Mouse (Mus musculus) forebrain, embryonic 15.5 days (tissue): ENCODE data around the gene Dppa3. TPM values are rescaled to one million over a fixed set of nuclear protein-coding genes. Genes with fewer than 3 reads are reported as not detected.

ENCODE experiments used
- ATAC-seq: fragments of 200-750 bp; cut with Nextera tagmentation; replicated peaks from 2 replicates; pipeline ENCODE4 v1.8.0; 2017; ENCODE audit warnings: mild to moderate bottlenecking, moderate TSS enrichment, moderate library complexity
- H3K27ac ChIP-seq: fragments of 300-500 bp; sonication (generic); replicated peaks from 2 replicates; pipeline ENCODE4 v1.5.1; 2015; ENCODE audit warnings: mild to moderate bottlenecking, inconsistent platforms
- H3K27me3 ChIP-seq: fragments of 300-500 bp; sonication (generic); 2 replicates; pipeline ENCODE4 v1.6.1; 2015; ENCODE audit warnings: inconsistent platforms
- H3K36me3 ChIP-seq: fragments of 300-500 bp; sonication (generic); 2 replicates; pipeline ENCODE4 v1.6.1; 2015; ENCODE audit warnings: mild to moderate bottlenecking, inconsistent platforms
- H3K4me1 ChIP-seq: fragments of 300-500 bp; sonication (generic); 2 replicates; pipeline ENCODE4 v1.6.1; 2015; ENCODE audit warnings: inconsistent platforms
- H3K4me2 ChIP-seq: fragments of 300-500 bp; sonication (generic); replicated peaks from 2 replicates; pipeline ENCODE4 v1.6.1; 2015; ENCODE audit warnings: mild to moderate bottlenecking, inconsistent platforms
- H3K4me3 ChIP-seq: fragments of 300-500 bp; sonication (generic); 2 replicates; pipeline ENCODE4 v1.5.1; 2015; ENCODE audit warnings: mild to moderate bottlenecking, inconsistent platforms
- H3K9ac ChIP-seq: fragments of 300-500 bp; sonication (generic); replicated peaks from 2 replicates; pipeline ENCODE4 v1.6.1; 2015; ENCODE audit warnings: mild to moderate bottlenecking, inconsistent platforms
- H3K9me3 ChIP-seq: fragments of 300-500 bp; sonication (generic); 2 replicates; pipeline ENCODE4 v1.6.1; 2016; ENCODE audit warnings: inconsistent platforms
- WGBS: fragments of 180-500 bp; shearing (Covaris S2); methylation state at CpG from one replicate; pipeline ENCODE4 v1.1.7; 2015; ENCODE audit warnings: mixed read lengths; 5-methylcytosine and 5-hydroxymethylcytosine counted together
- polyA plus RNA-seq: library from polyadenylated mRNA; unstranded; fragments of >200 nt; fragmentation: Nextera tagmentation; extraction: Ambion mirVana; gene quantifications from 2 replicates; pipeline ENCODE4 v1.2.1, GENCODE M21; 2015

The Dppa3 gene
- polyA plus RNA-seq, result not detected in 2 replicates

DNA sequence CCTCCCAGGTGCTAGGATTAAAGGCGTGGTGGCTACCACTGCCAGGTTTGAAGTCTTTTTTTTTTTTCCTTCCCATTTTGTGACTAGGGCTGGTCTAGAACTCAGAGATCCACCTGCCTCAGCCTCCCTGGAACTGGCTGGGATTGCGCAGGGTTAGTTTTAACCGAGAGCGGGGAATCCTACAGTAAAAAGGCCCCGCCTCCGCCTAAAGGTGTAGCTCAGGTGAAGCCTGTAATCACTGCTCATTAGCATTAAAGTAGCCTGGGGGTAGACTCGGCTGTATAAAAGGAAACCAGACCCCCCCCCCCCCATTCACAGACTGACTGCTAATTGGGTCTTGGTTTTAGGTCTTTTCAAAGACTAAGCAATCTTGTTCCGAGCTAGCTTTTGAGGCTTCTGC, at the start of gene Dppa3:
Gene Dppa3 (plus strand): TSS at position 301 of the 400 bp plus-strand sequence.
- no peak within 1 kb of the TSS for H3K4me2 ChIP-seq
- WGBS, result 90% methylated on average over 8 of the region's 8 CpGs
- no peak within 1 kb of the TSS for H3K27ac ChIP-seq
- no peaks in the 10 kb centered on the region for H3K9me3 ChIP-seq
- H3K4me3 ChIP-seq, result no peak within 1 kb of the TSS
- no peaks in the 10 kb centered on the region for H3K4me1 ChIP-seq
- ATAC-seq, result no peak
- no peak within 1 kb of the TSS for H3K9ac ChIP-seq
- no peaks in the 10 kb centered on the region for H3K27me3 ChIP-seq
- no peaks in the 10 kb centered on the region for H3K36me3 ChIP-seq

DNA sequence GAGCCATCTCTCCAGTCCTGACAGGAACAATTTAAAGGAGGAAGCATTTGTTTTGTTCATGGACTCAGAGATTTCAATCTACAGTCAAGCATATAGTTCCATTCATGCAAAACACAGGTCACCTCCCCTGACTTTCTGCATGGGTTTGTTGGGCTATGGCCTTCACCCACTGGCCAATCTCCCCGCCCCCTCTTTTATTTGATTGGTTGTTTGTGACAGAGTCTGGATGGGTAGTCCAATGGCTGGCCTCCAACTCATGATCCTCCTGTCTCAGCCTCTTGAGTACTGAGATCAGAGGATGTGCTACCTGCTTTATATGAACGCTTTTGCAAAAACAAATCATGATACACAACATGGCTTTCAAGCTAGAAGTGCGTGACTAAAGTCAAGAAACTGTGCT, 49.2 kb upstream of the Dppa3 start:
- H3K36me3 ChIP-seq, result no peaks in the 10 kb centered on the region
- H3K9ac ChIP-seq, result no peak overlapping the region
- no peaks in the 10 kb centered on the region for H3K4me1 ChIP-seq
- ATAC-seq, result no peak
- H3K4me3 ChIP-seq, result no peak overlapping the region
- no peaks in the 10 kb centered on the region for H3K27me3 ChIP-seq
- WGBS, result 91% methylated on average over 3 of the region's 3 CpGs
- H3K9me3 ChIP-seq, result no peaks in the 10 kb centered on the region
- no peak overlapping the region for H3K27ac ChIP-seq
- H3K4me2 ChIP-seq, result no peak overlapping the region

DNA sequence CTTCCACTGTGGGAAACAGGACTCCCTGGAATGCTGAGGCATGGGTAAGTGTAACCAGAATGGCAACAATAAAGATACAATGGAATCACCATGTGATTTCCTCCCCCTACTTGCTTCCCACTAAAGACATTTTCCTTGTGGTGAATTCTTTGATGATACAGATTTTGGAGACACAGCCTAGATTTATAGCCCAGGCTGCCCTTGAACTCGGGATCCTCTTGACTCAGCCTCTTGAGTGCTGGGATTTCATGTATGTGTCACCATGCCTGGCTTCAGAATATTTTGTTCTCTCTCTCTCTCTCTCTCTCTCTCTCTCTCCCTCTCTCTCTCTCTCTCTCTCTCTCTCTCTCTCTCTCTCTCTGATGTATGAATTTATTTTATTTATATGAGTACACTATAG, 47.1 kb upstream of the Dppa3 start:
- ATAC-seq, result no peak
- H3K36me3 ChIP-seq, result no peaks in the 10 kb centered on the region
- H3K27me3 ChIP-seq, result no peaks in the 10 kb centered on the region
- H3K27ac ChIP-seq, result no peak overlapping the region
- no peak overlapping the region for H3K4me3 ChIP-seq
- no peak overlapping the region for H3K9ac ChIP-seq
- 87% methylated on average over 1 of the region's 1 CpGs for WGBS
- no peaks in the 10 kb centered on the region for H3K4me1 ChIP-seq
- no peak overlapping the region for H3K4me2 ChIP-seq
- no peaks in the 10 kb centered on the region for H3K9me3 ChIP-seq

DNA sequence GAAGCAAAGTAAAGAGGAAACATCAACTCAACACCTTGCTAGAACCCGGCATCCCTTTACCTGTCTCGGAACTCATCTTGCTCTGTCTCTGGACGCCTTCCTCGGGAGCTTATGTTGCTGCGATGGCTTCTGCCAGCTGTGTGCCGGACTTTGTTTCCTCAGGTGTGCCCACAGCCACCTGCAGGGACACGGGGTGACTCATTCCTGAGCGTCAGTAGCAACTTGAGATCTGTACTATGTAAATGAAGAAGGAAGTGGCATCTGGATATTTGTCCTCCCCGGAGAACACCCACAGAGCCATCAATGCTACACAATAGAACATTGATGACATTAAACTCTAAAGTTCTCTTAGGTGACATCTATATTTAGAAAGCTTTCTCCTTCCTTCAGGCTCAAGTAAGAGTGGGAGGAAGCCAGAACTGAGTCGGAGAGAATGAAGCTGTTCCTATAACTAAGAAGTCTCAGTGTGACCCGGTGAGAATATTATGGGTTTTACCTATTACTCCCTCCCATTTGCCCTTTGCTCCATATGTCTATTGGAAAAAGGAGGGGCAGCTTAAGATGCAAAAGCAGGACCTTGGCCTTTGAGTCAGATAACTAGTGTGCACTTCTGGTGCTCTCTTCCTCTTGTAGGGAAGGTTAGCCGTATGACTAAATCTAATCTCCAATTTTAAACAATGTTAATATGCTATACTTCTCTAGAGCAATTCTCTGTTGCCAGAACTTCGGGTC, 35.0 kb upstream of the Dppa3 start:
- no peaks in the 10 kb centered on the region for H3K27me3 ChIP-seq
- no peaks in the 10 kb centered on the region for H3K36me3 ChIP-seq
- 89% methylated on average over 13 of the region's 13 CpGs for WGBS
- no peaks in the 10 kb centered on the region for H3K4me1 ChIP-seq
- no peak overlapping the region for H3K9ac ChIP-seq
- ATAC-seq, result no peak
- no peak overlapping the region for H3K4me2 ChIP-seq
- H3K9me3 ChIP-seq, result no peaks in the 10 kb centered on the region
- no peak overlapping the region for H3K4me3 ChIP-seq
- H3K27ac ChIP-seq, result no peak overlapping the region

DNA sequence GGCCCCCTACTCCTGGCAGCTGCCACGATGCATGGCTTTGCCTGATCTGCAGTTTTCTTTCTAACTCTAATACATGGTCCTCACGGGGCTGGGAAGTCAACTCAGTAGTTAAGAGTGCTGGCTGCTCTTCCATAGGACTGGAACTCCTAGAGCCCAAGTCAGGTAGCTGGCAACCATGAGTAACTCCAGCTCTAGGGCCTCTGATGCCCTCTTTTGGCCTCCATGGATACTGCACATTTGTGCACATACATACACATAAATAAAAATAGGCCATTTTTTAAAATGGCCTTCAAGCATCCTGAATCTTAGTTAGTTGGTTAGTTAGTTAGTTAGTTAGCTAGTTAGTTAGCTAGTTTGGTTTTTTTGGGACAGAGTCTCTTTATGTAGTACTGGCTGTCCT, 33.3 kb upstream of the Dppa3 start:
- no peak for ATAC-seq

DNA sequence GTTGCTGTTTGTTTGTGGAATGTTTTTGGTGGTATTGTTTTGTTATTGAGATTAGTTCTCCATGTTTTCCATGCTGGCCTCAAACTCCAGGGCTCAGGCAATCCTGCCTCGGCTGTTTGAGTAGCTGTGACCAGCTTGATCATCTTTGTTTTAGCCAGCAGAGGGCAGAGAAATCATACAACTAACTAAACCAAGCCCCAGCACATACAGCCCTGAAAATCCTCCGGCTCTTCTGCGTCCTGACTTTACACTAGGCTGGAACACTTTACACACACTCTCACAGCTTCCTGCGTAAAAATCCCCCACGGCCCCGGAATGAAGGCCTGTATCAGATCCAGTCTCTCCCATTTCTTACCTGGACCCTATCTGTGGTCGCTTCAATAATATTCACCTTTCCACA, 30.6 kb upstream of the Dppa3 start:
- ATAC-seq, result 0 out of 2 replicates have a peak, but pooled peaks have one; percentile 32
- WGBS, result 35% methylated on average over 7 of the region's 7 CpGs
- no peak overlapping the region for H3K9ac ChIP-seq
- H3K36me3 ChIP-seq, result no peaks in the 10 kb centered on the region
- H3K27me3 ChIP-seq, result no peaks in the 10 kb centered on the region
- no peak overlapping the region for H3K4me3 ChIP-seq
- no peaks in the 10 kb centered on the region for H3K9me3 ChIP-seq
- no peak overlapping the region for H3K27ac ChIP-seq
- no peak overlapping the region for H3K4me2 ChIP-seq
- 0 out of 2 replicates have a peak, but pooled peaks cover 6% of the 10 kb centered on the region for H3K4me1 ChIP-seq

More for the DNA sequence above, 33.3 kb upstream of the Dppa3 start:
- 79% methylated on average over 2 of the region's 2 CpGs for WGBS
- Histone ChIP-seq H3K4me3 (no peak overlapping the region), H3K4me2 (no peak overlapping the region), H3K4me1 (no peaks in the 10 kb centered on the region), H3K27me3 (no peaks in the 10 kb centered on the region), H3K36me3 (no peaks in the 10 kb centered on the region), H3K27ac (no peak overlapping the region), H3K9ac (no peak overlapping the region), H3K9me3 (no peaks in the 10 kb centered on the region)

DNA sequence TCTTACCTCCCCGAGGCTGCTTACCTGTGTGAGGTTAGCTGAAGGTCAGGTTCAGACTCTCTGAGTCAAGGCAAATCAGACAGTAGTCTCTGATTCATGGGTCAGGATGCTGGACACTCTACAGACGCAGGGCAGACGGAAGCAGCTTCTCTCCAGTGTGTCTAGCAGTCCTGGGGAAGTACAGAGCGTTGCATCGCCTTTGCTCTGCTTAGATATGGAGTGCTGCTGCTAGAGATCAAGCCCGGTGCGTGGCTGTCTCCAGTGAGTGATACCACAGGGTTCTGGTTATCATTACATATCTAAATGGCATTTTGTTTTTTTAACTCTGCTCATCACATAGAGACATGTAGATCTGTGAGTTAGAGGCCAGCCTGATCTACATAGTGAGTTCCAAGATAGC, 29.6 kb upstream of the Dppa3 start:
- Histone ChIP-seq H3K9me3 (no peaks in the 10 kb centered on the region), H3K4me3 (no peak overlapping the region), H3K36me3 (no peaks in the 10 kb centered on the region), H3K27ac (no peak overlapping the region), H3K27me3 (no peaks in the 10 kb centered on the region), H3K9ac (no peak overlapping the region), H3K4me1 (0 out of 2 replicates have a peak, but pooled peaks cover 6% of the 10 kb centered on the region), H3K4me2 (no peak overlapping the region)
- no peak for ATAC-seq
- WGBS, result 92% methylated on average over 7 of the region's 7 CpGs

DNA sequence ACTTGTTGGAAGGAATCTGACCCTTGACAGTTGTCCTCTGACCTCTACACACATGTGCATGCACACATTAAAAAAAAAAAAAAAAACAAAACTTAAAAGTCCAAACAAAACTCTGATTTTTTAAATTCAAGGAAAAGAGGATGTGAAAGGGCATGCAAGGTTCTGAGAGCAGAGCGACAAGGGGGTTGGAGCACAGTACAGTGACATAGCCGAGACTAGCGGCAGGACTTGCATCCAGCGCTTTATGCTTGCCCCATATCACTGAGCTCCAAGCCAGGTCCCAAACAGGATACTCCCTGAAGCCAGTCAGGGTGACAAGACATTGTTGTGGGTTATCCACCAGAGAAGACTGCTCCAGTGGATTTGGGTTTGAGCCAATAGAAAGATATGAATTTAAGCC, 28.2 kb upstream of the Dppa3 start:
- H3K27ac ChIP-seq, result no peak overlapping the region
- H3K9ac ChIP-seq, result no peak overlapping the region
- no peak for ATAC-seq
- no peaks in the 10 kb centered on the region for H3K36me3 ChIP-seq
- H3K4me3 ChIP-seq, result no peak overlapping the region
- WGBS, result 91% methylated on average over 4 of the region's 4 CpGs
- H3K9me3 ChIP-seq, result no peaks in the 10 kb centered on the region
- no peak overlapping the region for H3K4me2 ChIP-seq
- peaks cover 16% of the 10 kb centered on the region for H3K4me1 ChIP-seq
- no peaks in the 10 kb centered on the region for H3K27me3 ChIP-seq

DNA sequence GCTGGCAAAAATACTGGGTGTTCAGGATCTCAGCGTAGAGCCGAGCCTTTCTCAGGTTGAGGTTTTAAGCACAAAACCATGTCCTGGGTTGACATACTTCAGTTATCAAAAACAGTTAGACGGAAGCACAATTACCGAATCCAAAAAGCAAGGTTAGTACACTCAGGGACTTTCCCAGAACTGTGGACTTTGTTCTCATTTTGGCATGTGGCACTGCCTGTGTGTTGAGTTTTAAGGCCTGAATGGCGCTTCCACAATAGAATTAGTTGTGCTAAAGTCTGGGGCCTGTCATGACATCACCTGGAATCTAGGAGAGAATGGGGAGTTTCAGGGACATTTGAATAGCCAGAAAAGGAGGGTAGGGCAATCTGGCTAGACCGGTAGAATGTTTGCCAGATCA, 27.8 kb upstream of the Dppa3 start:
- no peak overlapping the region for H3K9ac ChIP-seq
- H3K4me1 ChIP-seq, result peaks cover 16% of the 10 kb centered on the region
- H3K9me3 ChIP-seq, result no peaks in the 10 kb centered on the region
- H3K27me3 ChIP-seq, result no peaks in the 10 kb centered on the region
- no peak overlapping the region for H3K4me3 ChIP-seq
- no peaks in the 10 kb centered on the region for H3K36me3 ChIP-seq
- ATAC-seq, result peak; percentile 27; the same call in 1 of the 2 replicates
- H3K27ac ChIP-seq, result no peak overlapping the region
- WGBS, result 34% methylated on average over 6 of the region's 6 CpGs
- no peak overlapping the region for H3K4me2 ChIP-seq

DNA sequence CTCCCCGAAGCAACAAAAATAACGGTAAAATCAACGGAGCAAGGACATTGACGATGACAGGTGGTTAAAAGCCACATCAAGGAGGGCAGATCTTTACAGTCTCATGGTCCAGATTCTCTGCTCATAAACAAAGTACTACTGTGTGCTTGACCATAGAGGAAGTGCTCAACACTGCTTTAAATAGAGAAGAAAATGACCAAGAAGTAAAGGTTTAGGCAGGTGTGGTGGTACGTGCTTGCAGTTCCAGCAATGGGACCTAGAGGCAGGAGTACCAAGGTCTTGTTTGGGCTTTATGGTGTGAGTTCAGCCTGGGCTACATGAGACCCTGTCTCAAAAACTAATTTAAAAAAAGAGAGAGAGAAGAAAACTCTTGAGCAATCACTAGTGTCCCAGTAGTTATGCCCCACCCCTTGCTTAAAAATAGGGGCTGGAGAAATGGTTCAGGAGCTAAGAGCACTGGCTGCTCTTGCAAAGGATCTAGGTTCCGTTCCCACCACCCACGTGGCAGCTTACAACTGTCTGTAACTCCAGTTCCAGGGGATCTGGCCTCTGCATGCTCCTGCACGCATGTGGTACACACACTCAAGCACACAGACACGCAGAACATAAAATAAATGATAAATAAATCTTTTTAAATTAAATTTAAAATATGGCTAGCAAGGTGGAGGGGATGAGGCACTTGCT, 27.0 kb upstream of the Dppa3 start:
- 86% methylated on average over 9 of the region's 9 CpGs for WGBS
- no peaks in the 10 kb centered on the region for H3K27me3 ChIP-seq
- no peaks in the 10 kb centered on the region for H3K36me3 ChIP-seq
- H3K4me1 ChIP-seq, result peaks cover 16% of the 10 kb centered on the region
- H3K9ac ChIP-seq, result no peak overlapping the region
- no peak for ATAC-seq
- no peaks in the 10 kb centered on the region for H3K9me3 ChIP-seq
- H3K4me2 ChIP-seq, result no peak overlapping the region
- H3K27ac ChIP-seq, result no peak overlapping the region
- no peak overlapping the region for H3K4me3 ChIP-seq

DNA sequence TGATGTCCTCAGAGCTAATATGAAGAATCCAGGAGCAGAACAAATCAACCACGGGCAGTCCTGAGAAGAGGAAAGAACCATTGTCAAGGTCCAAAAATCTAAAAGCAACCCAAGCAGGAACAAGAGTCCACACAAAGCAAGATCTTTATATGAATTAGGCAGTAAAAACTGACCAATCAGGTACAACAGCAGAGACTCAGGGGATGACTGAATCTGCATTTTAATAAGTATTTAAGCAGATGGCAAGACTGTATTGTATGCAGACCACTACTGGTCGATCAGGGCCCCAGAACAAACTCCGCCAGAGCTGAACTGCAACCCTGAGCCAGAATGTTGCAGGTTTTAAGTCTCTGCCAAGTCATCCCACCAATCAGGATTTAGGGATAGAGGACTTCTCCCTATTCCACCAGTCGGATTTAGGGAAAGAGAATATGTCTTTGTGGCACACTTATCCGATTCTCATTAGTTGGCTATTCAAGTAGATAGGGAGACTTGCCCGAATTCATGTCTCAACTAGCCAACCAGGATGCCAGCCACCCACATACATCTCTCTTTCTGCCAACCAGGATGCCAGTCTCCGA, 26.1 kb upstream of the Dppa3 start:
- Histone ChIP-seq H3K9ac (no peak overlapping the region), H3K27me3 (no peaks in the 10 kb centered on the region), H3K4me2 (no peak overlapping the region), H3K9me3 (no peaks in the 10 kb centered on the region), H3K27ac (no peak overlapping the region), H3K4me1 (peaks cover 16% of the 10 kb centered on the region), H3K36me3 (no peaks in the 10 kb centered on the region), H3K4me3 (no peak overlapping the region)
- no peak for ATAC-seq
- WGBS, result 62% methylated on average over 7 of the region's 7 CpGs

DNA sequence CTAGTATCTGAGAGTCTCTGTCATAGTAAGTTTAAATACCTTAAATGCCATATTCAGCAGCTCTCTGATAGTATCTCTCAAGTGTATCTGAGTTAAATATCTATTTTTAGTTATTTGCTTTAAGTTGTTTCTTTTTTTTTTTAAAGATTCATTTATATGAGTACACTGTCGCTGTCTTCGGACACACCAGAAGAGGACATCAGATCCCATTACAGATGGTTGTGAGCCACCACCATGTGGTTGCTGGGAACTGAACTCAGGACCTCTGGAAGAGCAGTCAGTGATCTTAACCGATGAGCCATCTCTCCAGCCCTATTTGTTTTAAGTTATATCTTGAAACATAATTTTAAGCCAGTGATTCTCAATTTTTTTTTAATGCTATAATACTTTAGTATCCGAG, 25.2 kb upstream of the Dppa3 start:
- Histone ChIP-seq H3K4me1 (peaks cover 16% of the 10 kb centered on the region), H3K27me3 (no peaks in the 10 kb centered on the region), H3K4me3 (no peak overlapping the region), H3K9ac (no peak overlapping the region), H3K9me3 (no peaks in the 10 kb centered on the region), H3K4me2 (no peak overlapping the region), H3K36me3 (no peaks in the 10 kb centered on the region), H3K27ac (no peak overlapping the region)
- 91% methylated on average over 4 of the region's 4 CpGs for WGBS
- ATAC-seq, result no peak
